Mouse (Mus musculus) midbrain, embryonic 14.5 days (tissue): Measurements from ENCODE around the gene Btg3. TPM values are rescaled to one million over a fixed set of nuclear protein-coding genes. Genes with fewer than 3 reads are reported as not detected.

Experiments used
- ATAC-seq: fragments of 200-750 bp; cut with Nextera tagmentation; 2 replicates; pipeline ENCODE4 v1.8.0; 2017; ENCODE audit warnings: moderate number of reproducible peaks, moderate library complexity; ENCODE audit not compliant: low FRiP score, low TSS enrichment
- DNase-seq: peaks from one replicate; pipeline ENCODE4 v3.0.0-alpha.2; 2015
- H3K27ac ChIP-seq: fragments of 300-500 bp; sonication (generic); replicated peaks from 2 replicates; pipeline ENCODE4 v1.5.1; 2014; ENCODE audit warnings: mild to moderate bottlenecking, low read depth, low read length, moderate library complexity
- H3K27me3 ChIP-seq: fragments of 300-500 bp; sonication (generic); 2 replicates; pipeline ENCODE4 v1.6.1; 2014; ENCODE audit warnings: low read length, control low read depth, mixed read lengths; ENCODE audit not compliant: control insufficient read depth, insufficient read depth
- H3K36me3 ChIP-seq: fragments of 300-500 bp; sonication (generic); 2 replicates; pipeline ENCODE4 v1.6.1; 2014; ENCODE audit warnings: low read length, control low read depth; ENCODE audit not compliant: control insufficient read depth, insufficient read depth
- H3K4me1 ChIP-seq: fragments of 300-500 bp; sonication (generic); 2 replicates; pipeline ENCODE4 v1.6.1; 2014; ENCODE audit warnings: mild to moderate bottlenecking, antibody characterized with exemption, low read length, control low read depth; ENCODE audit not compliant: control insufficient read depth, insufficient read depth
- H3K4me2 ChIP-seq: fragments of 300-500 bp; sonication (generic); 2 replicates; pipeline ENCODE4 v1.6.1; 2014; ENCODE audit warnings: mild to moderate bottlenecking, low read length, moderate library complexity
- H3K4me3 ChIP-seq: fragments of 300-500 bp; sonication (generic); replicated peaks from 2 replicates; pipeline ENCODE4 v1.5.1; 2014; ENCODE audit warnings: low read depth, low read length
- H3K9ac ChIP-seq: fragments of 300-500 bp; sonication (generic); replicated peaks from 2 replicates; pipeline ENCODE4 v1.6.1; 2014; ENCODE audit warnings: mild to moderate bottlenecking, low read length, moderate library complexity
- H3K9me3 ChIP-seq: fragments of 300-500 bp; sonication (generic); 2 replicates; pipeline ENCODE4 v1.6.1; 2016; ENCODE audit warnings: low read length, control low read depth, mixed read lengths; ENCODE audit not compliant: control insufficient read depth
- WGBS: fragments of 180-500 bp; shearing (Covaris S2); extraction: QIAGEN DNeasy Blood & Tissue Kit; methylation state at CpG from one replicate; pipeline ENCODE4 v1.1.7; 2014; 5-methylcytosine and 5-hydroxymethylcytosine counted together
- polyA plus RNA-seq: library from polyadenylated mRNA; unstranded; fragments of >200 nt; fragmentation: Nextera tagmentation; extraction: Ambion mirVana; gene quantifications from 2 replicates; pipeline ENCODE4 v1.2.1, GENCODE M21; 2014

Btg3 gene
- polyA plus RNA-seq, 1 experiment from 2014 or later, result 22.9 TPM

DNA sequence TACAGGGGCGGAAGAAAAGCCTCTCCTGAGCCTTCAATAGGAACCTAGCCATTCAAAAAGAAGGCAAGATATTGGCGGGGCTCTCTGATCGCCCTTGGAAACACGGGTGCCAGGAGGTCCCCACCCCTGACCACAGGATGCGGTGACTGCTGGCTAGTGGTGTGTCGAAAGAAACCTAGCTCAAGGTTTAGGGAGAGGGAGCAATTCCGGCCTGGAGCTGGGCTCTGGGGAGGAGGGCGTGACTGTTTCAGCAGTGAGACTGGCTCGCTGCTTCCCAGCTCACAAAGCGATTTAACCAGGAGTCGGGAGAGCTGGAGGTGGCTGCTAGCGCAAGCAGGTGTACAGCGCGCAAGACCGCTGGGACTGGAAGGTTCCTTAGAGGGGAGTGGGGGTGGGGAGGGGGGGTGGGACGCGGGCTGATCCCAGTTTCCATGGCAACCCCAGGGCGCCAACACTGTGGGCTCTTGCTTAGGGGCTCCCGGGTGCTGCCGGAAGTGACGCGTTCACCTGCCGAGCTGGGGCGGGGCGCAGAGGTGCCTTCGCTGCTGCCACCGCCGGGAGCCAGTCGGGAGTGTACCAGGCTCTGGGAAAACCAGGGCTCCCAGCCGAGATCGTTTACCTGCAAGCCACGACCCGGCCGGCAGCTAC is 75.7 kb downstream of the Btg3 start, which contains the start of gene Cxadr:
TSS of gene Cxadr (plus strand) at position 307 of the 648 bp plus-strand sequence.
- Histone ChIP-seq H3K9me3 (no peaks in the 10 kb centered on the region), H3K4me1 (peaks cover 23% of the 10 kb centered on the region), H3K27me3 (no peaks in the 10 kb centered on the region), H3K9ac (peak within 1 kb of the TSS; percentile 96), H3K27ac (peak within 1 kb of the TSS; percentile 97), H3K36me3 (peaks cover 4% of the 10 kb centered on the region; the same call in 1 of the 2 replicates), H3K4me3 (peak within 1 kb of the TSS; percentile 98), H3K4me2 (peak within 1 kb of the TSS; percentile 81)
- ATAC-seq, result peak; percentile 95
- WGBS, result under 1% methylated on average over 34 of the region's 34 CpGs
- DNase-seq, result peak; percentile 96

- no peak overlapping the region for H3K4me2 ChIP-seq
- no peaks in the 10 kb centered on the region for H3K9me3 ChIP-seq
- H3K36me3 ChIP-seq, result no peaks in the 10 kb centered on the region
Measured at GRCm38 (mm10) chr16:78296114-78296513, 80.9 kb downstream of the Btg3 start.

DNA sequence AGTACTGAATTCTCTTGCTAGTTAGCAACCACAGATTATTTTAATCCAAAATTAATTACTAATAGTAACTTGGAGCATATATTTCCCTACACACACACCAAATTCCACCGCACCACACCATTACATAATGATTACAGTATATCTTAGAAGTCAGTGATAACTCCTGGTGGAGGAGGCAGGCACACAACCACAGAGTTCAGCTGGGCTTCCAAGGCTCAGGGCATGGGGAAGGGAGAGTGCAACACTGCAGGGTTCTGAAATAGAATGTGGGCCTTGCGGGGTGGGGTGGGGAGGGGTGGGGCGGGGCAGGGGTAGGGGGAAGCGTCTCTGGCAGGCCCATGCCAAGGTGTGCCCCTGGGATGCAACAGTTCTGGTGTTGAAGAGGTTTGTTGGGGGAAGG is 81.4 kb downstream of the Btg3 start:
- H3K4me2 ChIP-seq, result no peak overlapping the region
- H3K4me1 ChIP-seq, result peaks cover 1% of the 10 kb centered on the region; the same call in 1 of the 2 replicates
- H3K9me3 ChIP-seq, result no peaks in the 10 kb centered on the region
- no peak overlapping the region for H3K4me3 ChIP-seq
- no peaks in the 10 kb centered on the region for H3K36me3 ChIP-seq
- no peak overlapping the region for H3K9ac ChIP-seq
- ATAC-seq (no peak), DNase-seq (no peak)
- WGBS, result 50% methylated on average over 4 of the region's 4 CpGs
- no peaks in the 10 kb centered on the region for H3K27me3 ChIP-seq
- no peak overlapping the region for H3K27ac ChIP-seq

More at GRCm38 (mm10) chr16:78296114-78296513, 80.9 kb downstream of the Btg3 start:
- Histone ChIP-seq H3K4me3 (no peak overlapping the region), H3K27me3 (no peaks in the 10 kb centered on the region), H3K9ac (no peak overlapping the region), H3K27ac (no peak overlapping the region), H3K4me1 (peaks cover 5% of the 10 kb centered on the region; the same call in 1 of the 2 replicates)
- ATAC-seq, result no peak
- no peak for DNase-seq
- 69% methylated on average over 9 of the region's 9 CpGs for WGBS

GRCm38 (mm10) chr16:78294606-78295275 is 82.3 kb downstream of the Btg3 start:
- H3K4me1 ChIP-seq, result no peaks in the 10 kb centered on the region
- DNase-seq, result no peak
- 52% methylated on average over 5 of the region's 5 CpGs for WGBS
- no peaks in the 10 kb centered on the region for H3K9me3 ChIP-seq
- no peaks in the 10 kb centered on the region for H3K36me3 ChIP-seq
- no peak overlapping the region for H3K9ac ChIP-seq
- no peak for ATAC-seq
- no peak overlapping the region for H3K4me2 ChIP-seq
- H3K27me3 ChIP-seq, result no peaks in the 10 kb centered on the region
- no peak overlapping the region for H3K27ac ChIP-seq
- no peak overlapping the region for H3K4me3 ChIP-seq

DNA sequence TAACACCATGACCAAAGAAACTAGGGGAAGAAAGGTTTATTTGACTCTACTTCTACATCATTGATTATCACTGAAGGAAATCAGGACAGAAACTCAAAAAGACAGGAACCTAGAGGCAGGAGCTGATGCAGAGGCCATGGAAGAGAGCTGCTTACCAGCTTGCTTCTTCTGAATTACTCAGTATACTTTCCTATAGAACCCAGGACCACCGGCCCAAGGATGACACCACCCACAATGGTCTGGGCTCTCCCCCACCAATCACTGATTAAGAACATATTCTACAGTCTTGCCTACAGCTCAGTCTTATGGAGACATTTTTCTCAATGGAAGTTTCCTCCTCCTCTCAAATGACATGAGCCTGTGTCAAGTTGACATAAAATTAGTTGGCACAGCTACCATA is 82.9 kb downstream of the Btg3 start:
- no peak overlapping the region for H3K9ac ChIP-seq
- H3K4me3 ChIP-seq, result no peak overlapping the region
- no peak overlapping the region for H3K27ac ChIP-seq
- no peaks in the 10 kb centered on the region for H3K36me3 ChIP-seq
- 96% methylated on average over 1 of the region's 1 CpGs for WGBS
- H3K4me2 ChIP-seq, result no peak overlapping the region
- H3K4me1 ChIP-seq, result no peaks in the 10 kb centered on the region
- no peaks in the 10 kb centered on the region for H3K9me3 ChIP-seq
- ATAC-seq, result no peak
- no peak for DNase-seq
- H3K27me3 ChIP-seq, result no peaks in the 10 kb centered on the region

DNA sequence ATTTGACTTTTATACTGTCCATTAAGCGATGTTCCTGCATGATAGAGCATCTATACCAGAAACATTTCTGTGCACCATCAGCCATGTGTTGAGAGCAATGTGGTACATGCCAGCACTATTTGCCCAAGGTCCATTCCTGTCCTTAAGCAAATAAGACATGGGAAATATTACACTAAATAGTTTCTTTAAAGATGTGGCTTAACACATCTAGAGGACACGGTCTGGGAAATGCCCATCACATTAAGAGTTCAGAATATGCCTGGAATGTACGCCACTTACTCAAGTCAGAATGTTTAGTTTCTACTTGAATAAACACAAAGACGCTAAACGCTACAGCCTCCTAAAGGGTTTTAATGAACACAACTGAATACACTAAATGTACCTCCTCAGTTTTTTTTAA is 93.8 kb downstream of the Btg3 start:
- H3K9ac ChIP-seq, result no peak overlapping the region
- no peaks in the 10 kb centered on the region for H3K36me3 ChIP-seq
- DNase-seq (no peak), ATAC-seq (no peak)
- 87% methylated on average over 5 of the region's 5 CpGs for WGBS
- no peak overlapping the region for H3K4me2 ChIP-seq
- H3K27ac ChIP-seq, result no peak overlapping the region
- H3K9me3 ChIP-seq, result no peaks in the 10 kb centered on the region
- no peak overlapping the region for H3K4me3 ChIP-seq
- no peaks in the 10 kb centered on the region for H3K4me1 ChIP-seq
- no peaks in the 10 kb centered on the region for H3K27me3 ChIP-seq

Other genes with a start within 250 kb of the Btg3 start
- gene Cxadr, start 75.7 kb downstream of the Btg3 start, polyA plus RNA-seq, result 124 and 133 TPM in 2 replicates
- 6.2 and 8.1 TPM in 2 replicates for gene D16Ertd472e, start 199.5 kb upstream of the Btg3 start, polyA plus RNA-seq